Mouse (Mus musculus): ENCODE data around the gene Zfp422.

Gene Zfp422

DNA sequence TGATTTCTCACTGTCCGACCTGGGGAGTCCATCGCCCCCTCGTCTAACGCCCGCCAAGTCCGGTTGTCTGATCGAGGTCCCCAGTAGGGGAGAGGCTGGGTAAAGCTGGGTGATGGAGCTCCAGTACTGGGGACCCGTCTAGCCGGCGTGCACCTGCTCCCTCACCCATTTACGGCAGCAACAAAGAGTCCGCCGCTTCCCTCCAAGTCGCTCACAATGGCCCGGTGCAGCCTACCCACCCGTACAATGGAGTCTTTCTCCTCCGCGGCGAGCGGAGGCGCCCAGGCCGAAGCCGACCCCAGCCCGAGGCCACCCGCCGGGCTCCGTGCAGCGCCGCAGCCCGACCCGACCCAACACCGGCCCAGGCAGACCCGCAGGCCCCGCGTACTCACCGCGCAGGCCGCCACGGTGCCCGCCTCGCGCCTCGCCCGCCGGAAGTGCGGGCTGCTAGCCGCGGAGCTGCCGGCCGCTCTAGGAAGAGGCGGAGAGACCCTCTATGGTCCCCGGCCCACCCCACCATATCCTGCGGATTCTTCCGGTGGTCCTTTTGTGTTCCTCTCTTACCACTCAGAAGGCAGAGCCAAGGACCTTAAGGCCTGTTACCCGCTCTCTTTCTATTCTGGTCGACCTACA, at the start of gene Zfp422:
TSS of gene Zfp422 (minus strand) at position 461 of the 633 bp plus-strand sequence.
- peak; percentile 20 for DNase-seq (ENCODE audit: low read depth, low spot score)

DNA sequence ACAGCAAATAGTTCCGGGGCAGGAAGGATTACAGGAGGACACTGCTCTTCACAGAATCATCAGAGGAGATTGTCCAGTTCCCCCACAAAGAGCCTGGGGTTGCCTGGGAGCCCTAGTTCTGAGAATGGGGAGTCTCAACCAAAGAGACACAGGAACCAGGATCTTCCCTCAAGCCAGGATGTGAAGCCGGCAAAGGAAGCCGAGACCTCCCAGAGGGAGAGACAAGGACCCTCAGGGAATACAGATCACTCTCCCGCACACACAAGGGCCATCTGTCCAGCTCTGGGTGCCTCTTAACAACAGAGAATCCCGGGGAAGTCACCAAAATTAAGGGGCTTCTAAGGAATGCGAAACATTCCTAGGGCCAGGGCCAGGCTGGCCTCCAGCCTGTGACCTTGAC, 48.5 kb upstream of the Zfp422 start:
- no peak for DNase-seq (ENCODE audit: low read depth, low spot score)

GRCm38 (mm10) chr6:116676355-116676913, 47.6 kb upstream of the Zfp422 start:
- no peak for DNase-seq (ENCODE audit: low read depth, low spot score)

DNA sequence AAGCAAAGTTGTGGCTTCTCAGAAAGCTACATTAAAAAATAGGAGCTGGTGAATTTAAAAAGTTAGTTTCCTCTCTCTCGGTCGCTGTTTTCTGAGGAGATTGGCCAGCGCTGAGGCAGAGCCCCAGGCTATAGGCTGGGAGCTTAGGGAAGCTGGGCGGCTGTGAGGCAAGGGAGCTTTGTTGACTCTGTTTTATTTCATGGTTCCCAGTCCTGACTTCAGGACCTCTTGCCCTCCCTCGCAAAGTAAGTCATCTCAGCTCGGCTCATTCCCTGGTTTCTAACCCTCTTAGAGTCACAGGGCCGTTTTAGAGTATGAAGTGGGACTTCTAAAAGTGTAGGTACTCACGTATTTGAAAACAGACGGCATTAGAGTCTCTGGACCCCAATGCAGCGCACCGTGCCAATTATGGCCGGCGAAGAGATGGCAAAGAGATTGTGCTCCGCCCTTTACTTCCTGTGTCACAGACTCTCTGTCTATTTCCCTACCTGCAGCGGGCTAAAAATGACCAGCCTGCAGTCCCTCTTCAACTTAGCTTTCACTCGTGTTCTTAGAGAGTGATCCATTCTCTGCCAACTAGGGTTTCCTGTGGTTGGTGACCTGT, 45.6 kb upstream of the Zfp422 start:
- no peak for DNase-seq (ENCODE audit: low read depth, low spot score)

DNA sequence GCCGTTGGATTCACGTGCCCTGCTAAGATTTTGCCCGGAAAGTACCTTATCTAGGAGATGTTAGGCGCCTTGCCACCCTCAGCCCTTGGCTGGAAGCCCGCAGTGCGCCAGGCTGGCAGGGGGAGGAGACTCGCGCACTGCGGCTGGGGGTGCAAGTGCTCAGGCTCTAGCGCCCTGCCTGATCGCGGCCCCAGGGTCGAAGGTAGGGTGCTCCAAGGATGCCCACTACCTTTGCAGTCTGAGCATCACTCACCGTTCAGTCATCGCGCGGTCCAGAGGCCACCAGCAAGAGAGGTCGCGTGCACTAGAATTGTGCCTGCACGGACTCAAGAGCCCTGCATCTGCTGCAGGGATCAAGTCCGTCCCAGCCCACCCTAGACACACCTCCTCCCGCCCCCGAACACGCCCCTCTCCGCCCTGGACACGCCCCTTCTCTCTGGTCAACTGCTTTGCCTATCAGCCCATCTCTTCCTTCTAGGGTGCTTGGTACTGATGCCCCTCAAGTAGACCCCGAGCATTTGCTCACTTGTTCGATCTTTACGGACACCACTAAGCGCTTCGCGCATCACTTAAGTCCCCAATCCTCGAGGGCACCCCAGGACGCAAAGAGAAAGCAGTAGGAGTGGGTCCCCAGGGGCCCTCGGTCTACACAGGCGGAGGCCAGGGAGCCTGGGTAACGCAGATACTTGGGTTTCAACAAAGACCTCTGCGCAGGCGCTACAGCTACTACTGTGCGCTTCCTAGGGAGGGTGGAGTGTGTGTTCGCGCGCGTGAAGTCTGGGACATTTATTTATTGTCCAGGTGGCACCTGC, 44.9 kb upstream of the Zfp422 start, which contains the start of gene Rassf4:
TSS of gene Rassf4 (minus strand) at position 482 of the 812 bp plus-strand sequence.
- DNase-seq (ENCODE audit: low read depth, low spot score), result no peak

DNA sequence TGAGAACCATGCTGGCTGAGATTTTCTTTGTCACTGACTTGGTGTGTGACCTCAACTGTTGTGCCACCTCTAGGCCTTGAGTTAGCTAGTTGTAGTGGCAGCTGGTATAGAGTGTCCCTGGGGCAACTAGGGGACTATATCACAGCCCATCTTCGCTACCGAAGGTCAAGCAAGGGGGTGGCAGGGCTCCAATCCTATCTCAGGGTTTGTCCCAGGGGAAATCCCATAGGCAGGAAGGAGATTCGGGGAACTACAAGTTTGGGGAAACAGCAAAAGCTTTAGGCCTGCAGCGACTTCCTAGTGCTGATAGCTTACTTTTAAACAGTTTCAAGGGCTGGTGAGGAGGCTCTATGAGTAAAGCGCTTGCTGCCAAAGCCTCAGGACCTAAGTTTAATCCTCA, 43.5 kb upstream of the Zfp422 start:
- no peak for DNase-seq (ENCODE audit: low read depth, low spot score)

GRCm38 (mm10) chr6:116671768-116672167, 43.0 kb upstream of the Zfp422 start:
- no peak for DNase-seq (ENCODE audit: low read depth, low spot score)

DNA sequence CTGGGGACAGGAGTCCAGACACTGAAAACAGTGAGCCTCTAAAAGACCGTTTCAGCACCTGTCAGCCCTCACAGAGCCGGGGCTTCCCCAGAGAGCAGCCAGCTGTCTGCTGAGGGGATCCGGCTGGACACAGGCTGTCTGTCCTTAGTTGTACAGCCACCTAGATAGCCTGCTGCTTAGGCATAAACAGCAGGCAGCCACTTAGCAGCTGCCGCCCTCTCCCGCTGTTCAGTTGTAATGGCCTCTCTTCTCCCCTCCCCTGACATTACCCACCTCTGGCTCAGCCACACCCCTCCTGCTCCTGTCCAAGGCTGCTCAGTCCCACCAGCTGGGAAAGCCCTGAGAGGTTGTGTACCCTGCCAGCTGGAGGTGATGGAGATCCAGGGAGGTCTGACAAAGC, 42.2 kb upstream of the Zfp422 start:
- no peak for DNase-seq (ENCODE audit: low read depth, low spot score)

DNA sequence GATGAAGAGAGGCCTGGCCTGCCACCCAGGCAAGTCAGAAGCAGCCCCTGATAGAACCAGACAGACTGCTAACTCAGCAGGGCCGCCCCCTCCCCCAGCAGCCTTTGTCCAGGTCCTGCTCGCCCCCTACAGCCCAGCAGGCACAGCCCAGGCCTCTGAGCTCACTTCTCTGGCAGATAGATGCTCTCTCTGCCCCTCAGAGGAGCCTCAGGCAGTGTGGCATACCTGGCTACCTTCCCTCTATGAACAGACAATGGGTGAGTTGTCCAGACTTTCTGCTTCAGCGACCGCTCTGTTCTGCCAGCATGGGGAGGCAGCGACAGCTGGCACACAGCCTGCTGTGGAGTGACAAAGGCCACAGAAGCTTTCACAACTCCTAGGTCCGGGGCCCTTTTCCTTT, 41.3 kb upstream of the Zfp422 start:
- no peak for DNase-seq (ENCODE audit: low read depth, low spot score)

GRCm38 (mm10) chr6:116668682-116669470, 40.1 kb upstream of the Zfp422 start:
- DNase-seq (ENCODE audit: low read depth, low spot score), result no peak

DNA sequence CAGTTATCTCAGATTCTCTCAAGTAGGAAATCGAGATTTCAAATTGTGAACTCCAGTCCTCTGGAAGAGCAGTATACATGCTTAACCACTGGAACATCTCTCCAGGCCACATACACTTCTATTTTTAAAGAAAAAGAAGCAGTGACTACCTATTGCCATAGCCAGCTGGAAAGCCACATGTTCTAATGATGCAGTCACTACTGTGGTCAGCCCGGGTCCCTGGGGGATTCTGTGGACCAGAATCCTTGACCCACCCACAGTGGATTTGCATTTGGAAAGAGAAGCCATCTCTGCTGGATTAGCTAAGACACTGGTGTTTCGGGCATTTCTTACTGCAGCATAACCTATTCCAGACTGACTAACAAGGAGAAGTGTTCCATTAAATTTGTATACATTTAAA, 38.6 kb upstream of the Zfp422 start:
- DNase-seq (ENCODE audit: low read depth, low spot score), result peak; percentile 53

- DNase-seq (ENCODE audit: low read depth, low spot score), result no peak
These were observed 38.1 kb upstream of the Zfp422 start for GRCm38 (mm10) chr6:116666892-116667291.

GRCm38 (mm10) chr6:116666085-116666750, 37.4 kb upstream of the Zfp422 start:
- no peak for DNase-seq (ENCODE audit: low read depth, low spot score)

DNA sequence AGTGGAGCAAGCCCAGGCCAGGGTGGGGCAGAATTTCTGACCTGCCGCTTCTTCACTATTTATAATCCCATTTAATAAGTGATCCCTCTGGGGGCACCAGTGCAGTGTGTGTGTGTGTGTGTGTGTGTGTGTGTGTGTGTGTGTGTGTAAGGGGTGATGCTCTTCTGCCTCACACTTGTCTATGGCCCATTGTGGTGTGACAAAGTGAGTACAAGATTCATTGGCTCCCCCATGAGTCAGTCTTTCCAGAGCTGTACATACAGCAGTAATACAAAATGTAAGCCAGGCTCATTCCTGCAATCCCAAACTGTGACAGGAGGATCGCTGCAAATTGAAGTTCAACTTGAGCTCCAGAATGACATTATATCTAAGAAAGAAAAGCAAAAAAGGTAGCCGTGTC, 36.0 kb upstream of the Zfp422 start:
- no peak for DNase-seq (ENCODE audit: low read depth, low spot score)

DNA sequence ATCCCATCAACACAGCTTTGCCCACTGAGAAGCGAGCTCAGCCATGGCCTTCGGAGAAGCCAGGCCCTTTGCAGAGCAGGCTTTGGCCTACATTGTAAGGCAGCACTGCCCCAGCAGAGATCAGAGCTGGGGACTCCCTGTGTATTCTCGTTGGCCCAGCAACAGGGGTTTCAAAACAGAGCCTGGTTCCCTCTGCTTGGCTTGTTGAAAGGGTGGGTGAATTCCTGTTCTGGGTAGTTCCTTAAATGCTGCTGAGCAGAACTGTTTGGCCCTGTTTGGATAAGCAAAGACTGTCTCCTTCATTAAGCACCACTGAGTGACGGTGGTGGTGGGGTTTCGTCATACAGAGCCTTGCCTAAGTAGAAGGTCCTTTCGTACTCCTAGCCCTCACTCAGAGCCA, 35.2 kb upstream of the Zfp422 start:
- DNase-seq (ENCODE audit: low read depth, low spot score), result no peak

DNA sequence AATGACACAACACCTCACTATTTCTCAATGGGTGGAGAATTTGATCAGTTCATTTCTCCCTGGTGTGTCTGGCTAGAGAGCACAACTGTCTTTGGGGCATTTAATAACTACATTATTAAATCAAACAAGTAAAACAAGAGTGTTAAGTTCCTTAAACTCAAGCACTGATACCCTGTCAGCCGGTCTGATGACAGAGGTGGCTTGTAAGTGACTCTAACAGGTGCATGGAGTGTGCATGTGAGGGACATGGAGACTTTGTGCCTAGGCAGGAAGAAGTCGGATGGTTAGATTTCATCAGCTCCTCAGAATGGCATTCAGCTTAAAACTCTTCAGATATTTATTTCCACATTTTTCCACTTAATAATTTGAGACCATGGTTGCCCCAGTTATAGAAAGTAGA, 34.6 kb upstream of the Zfp422 start:
- no peak for DNase-seq (ENCODE audit: low read depth, low spot score)

GRCm38 (mm10) chr6:116653684-116654454, 25.1 kb upstream of the Zfp422 start:
- DNase-seq (ENCODE audit: low read depth, low spot score), result peak; percentile 86

DNA sequence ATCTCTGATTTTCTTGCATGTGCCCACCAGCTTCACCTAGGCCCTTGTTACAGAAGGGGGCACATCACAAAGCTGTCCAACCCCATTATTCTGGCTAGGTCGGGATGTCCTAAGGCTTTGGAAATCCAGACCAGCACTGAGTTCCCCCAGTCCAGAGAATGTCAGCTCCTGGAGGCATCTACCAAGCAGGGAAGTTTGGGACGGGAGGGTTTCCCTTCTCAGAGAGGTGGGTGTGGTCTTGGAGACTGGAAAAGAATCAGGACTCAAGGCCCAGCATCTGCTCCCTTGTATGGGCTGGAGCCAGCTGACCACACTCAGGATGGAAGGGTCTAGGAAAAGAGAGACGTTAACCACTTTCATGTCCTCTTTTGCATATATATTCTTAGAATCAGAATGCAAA, 24.4 kb upstream of the Zfp422 start:
- DNase-seq (ENCODE audit: low read depth, low spot score), result no peak

GRCm38 (mm10) chr6:116651437-116652118, 22.8 kb upstream of the Zfp422 start:
- DNase-seq (ENCODE audit: low read depth, low spot score), result no peak

- peak; percentile 93 for DNase-seq (ENCODE audit: low read depth, low spot score)
These were observed 21.6 kb upstream of the Zfp422 start, which contains the start of gene Depp1 for GRCm38 (mm10) chr6:116650406-116650805. Depp1 (plus strand) TSS chr6:116650609.

All from 3T3-L1 (cell line).